Mouse (Mus musculus) cerebellum, adult 2 months (tissue): ENCODE results near the gene Gm4792.

ENCODE experiments used
- CTCF ChIP-seq: fragments of 200-500 bp; IDR thresholded peaks from 2 replicates; pipeline ENCODE4 v1.5.1; 2011; ENCODE audit warnings: low read depth, mild to moderate bottlenecking, control low read depth, low read length, moderate library complexity, borderline replicate concordance; ENCODE audit not compliant: insufficient read depth
- POLR2A ChIP-seq: fragments of 200-500 bp; IDR thresholded peaks from 2 replicates; pipeline ENCODE4 v1.6.1; 2011; ENCODE audit warnings: low read length, control low read depth, borderline replicate concordance; ENCODE audit not compliant: insufficient read depth

DNA sequence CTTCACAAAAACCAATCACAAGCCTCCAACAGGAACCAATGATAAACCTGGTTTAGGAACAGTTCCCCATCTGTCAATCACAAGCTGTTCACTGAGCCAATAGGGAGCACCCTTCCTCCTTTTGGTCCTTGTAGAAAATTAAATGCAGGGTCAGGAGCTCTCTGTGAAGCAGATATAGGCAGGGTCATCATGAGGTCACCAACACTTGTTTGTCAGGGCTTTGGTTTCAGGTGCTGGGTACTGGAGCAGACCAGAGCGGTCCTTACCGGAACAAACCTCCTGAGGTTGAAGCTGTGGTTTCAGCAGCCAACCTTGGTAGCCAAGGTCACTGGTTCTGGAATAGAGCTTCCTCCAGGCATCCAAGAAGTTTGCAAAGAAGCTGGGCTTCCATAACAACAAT lies 798 bp upstream of the Gm4792 start:
- no peak for TF ChIP-seq CTCF
- TF ChIP-seq POLR2A, result no peak
